Mouse (Mus musculus): ENCODE data around the gene Hydin. TPM values are rescaled to one million over a fixed set of nuclear protein-coding genes. Genes with fewer than 3 reads are reported as not detected.

Hydin gene
- total and polyA plus RNA-seq, 3 experiments: 9.5 to 17.3 (median 9.8) TPM

DNA sequence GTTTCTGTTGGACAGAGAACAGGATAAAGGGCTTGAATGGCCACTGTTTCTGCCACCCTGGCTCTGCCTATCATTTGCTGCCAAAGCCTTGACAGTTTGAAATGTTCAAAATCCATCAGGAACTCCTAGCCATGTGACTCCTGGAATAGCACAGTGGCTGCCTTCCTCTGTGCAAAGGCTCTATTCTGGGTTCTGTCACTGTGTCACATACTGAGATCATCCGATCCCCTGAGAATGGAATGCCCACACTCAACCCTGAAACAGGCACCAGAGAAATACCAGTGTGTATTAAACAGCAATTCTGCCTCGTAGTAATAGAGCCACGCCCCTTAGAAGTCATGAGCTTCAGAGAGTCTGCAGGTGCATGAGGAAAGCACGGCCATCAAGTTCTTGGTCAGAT is 385.1 kb downstream of the Hydin start:
- H3K79me2 ChIP-seq (replicated peaks; ENCODE audit: control insufficient read depth, extremely low read depth, insufficient read depth, poor library complexity, severe bottlenecking): no peaks in the 10 kb centered on the region
- no peak overlapping the region for H3K4me2 ChIP-seq (ENCODE audit: insufficient read depth, low read depth, poor library complexity, severe bottlenecking)
- TF ChIP-seq MXI1 (IDR thresholded peaks at IDR 0.05; ENCODE audit: low read depth, low read length) (no peak), MAX (IDR thresholded peaks at IDR 0.05; ENCODE audit: low read length) (no peak), TCF12 (IDR thresholded peaks at IDR 0.05; ENCODE audit: low read depth, low read length) (no peak), E2F4 (IDR thresholded peaks at IDR 0.05; ENCODE audit: insufficient replicate concordance, low read depth, low read length) (no peak), SMC3 (IDR thresholded peaks at IDR 0.05; ENCODE audit: low read depth, low read length) (no peak), IRF4 (IDR thresholded peaks at IDR 0.05; ENCODE audit: low read depth, low read length) (no peak)
- H3K9ac ChIP-seq (ENCODE audit: insufficient read depth, low read depth): no peak overlapping the region
- H3K9me3 ChIP-seq (replicated peaks; ENCODE audit: low read length): no peaks in the 10 kb centered on the region
- peaks cover 53 to 80% of the 10 kb centered on the region in 2 experiments for H3K36me3 ChIP-seq (replicated peaks in 1 of 2; ENCODE audit: control insufficient read depth in 1 of 2, insufficient read depth in 1 of 2, low read length in 1 of 2)
- in situ Hi-C loops (cut with MboI; ENCODE audit: low pct_ligation_motif_present, low pct_unique_long_range_greater_than_20kb, low sequenced_read_pairs) (no loop called here), dilution Hi-C loops (cut with MboI; ENCODE audit: extremely low pct_ligation_motif_present, extremely low pct_unique_long_range_greater_than_20kb, low sequenced_read_pairs) (no loop called here)
- no peak overlapping the region for H3K4me3 ChIP-seq (replicated peaks in 1 of 3; ENCODE audit: low read depth in 2 of 3, low read length in 2 of 3, poor library complexity in 1 of 3)
- DNase-seq (ENCODE audit: extremely low read depth): no peak
- no peak overlapping the region for H3K27ac ChIP-seq (ENCODE audit: insufficient read depth, low read depth)
- peaks cover 0 to 14% of the 10 kb centered on the region in 2 experiments; a peak in 1 of 4 replicates for H3K4me1 ChIP-seq (ENCODE audit: control insufficient read depth in 1 of 2, insufficient read depth in 2 of 2)
- no peaks in the 10 kb centered on the region for H3K27me3 ChIP-seq (replicated peaks)

DNA sequence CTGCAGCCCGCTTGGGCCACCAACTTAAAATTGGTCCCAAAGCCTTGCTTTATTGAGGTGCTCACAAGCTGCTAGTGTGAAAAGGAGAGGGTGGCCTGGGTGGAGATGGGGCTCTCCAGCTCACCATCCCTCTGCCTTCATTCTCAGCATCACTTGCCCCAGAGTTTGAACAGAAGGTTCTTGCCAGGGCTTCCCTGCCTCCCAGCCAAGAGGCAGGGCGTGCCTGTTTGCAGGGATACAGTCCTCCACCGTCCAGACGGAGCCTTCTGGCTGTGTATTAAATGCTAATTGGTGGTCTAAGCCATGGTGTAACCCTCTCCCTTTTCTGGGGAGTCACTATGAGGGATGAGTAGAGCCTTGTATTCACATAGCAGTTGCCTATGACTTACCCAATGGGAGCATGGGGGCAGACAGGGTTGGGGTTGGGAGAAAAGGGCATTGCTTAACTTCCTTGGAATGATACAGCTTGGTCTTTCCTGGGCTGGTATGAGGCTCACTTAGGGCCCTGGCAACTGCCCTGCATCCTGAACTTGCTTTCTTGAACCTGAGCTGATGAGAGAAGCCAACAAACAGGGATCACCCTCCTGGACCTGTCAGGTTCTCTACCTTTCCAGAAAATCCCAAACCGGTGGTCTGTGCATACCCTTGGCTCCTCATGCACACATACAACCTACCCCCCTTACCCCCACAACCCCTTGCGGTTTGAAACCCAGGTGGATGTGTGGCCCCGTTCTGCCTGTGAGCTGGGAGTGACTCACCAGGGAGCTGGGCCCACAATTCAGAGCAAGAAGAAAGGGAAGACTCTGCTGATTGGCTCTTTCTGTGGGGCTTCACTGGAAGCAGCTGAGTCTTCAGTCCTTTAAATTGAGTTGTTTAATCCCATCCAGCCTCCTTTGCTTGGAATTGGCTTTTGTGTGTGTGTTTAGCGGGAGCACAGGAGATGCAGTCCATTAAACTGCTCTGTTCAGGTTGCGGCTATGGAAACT is 387.6 kb downstream of the Hydin start:
- dilution Hi-C loops (cut with MboI; ENCODE audit: extremely low pct_ligation_motif_present, extremely low pct_unique_long_range_greater_than_20kb, low sequenced_read_pairs) (no loop called here), in situ Hi-C loops (cut with MboI; ENCODE audit: low pct_ligation_motif_present, low pct_unique_long_range_greater_than_20kb, low sequenced_read_pairs) (no loop called here)
- Histone ChIP-seq H3K9ac (ENCODE audit: insufficient read depth, low read depth) (no peak overlapping the region), H3K9me3 (replicated peaks; ENCODE audit: low read length) (no peaks in the 10 kb centered on the region), H3K36me3 (replicated peaks in 1 of 2; ENCODE audit: control insufficient read depth in 1 of 2, insufficient read depth in 1 of 2, low read length in 1 of 2) (peaks cover 58 to 95% of the 10 kb centered on the region in 2 experiments), H3K27me3 (replicated peaks) (no peaks in the 10 kb centered on the region), H3K79me2 (replicated peaks; ENCODE audit: control insufficient read depth, extremely low read depth, insufficient read depth, poor library complexity, severe bottlenecking) (no peaks in the 10 kb centered on the region), H3K4me1 (ENCODE audit: control insufficient read depth in 1 of 2, insufficient read depth in 2 of 2) (peaks cover 0 to 14% of the 10 kb centered on the region in 2 experiments; a peak in 1 of 4 replicates), H3K4me3 (replicated peaks in 1 of 3; ENCODE audit: low read depth in 2 of 3, low read length in 2 of 3, poor library complexity in 1 of 3) (no peak overlapping the region), H3K27ac (ENCODE audit: insufficient read depth, low read depth) (no peak overlapping the region), H3K4me2 (ENCODE audit: insufficient read depth, low read depth, poor library complexity, severe bottlenecking) (no peak overlapping the region)
- no peak for TF ChIP-seq ELF1 (IDR thresholded peaks at IDR 0.05; ENCODE audit: low read depth, low read length)
- TF ChIP-seq JUND (conservative IDR thresholded peaks at IDR 0.05; ENCODE audit: low read depth, low read length): no peak
- no peak for TF ChIP-seq KAT2A (IDR thresholded peaks at IDR 0.05; ENCODE audit: insufficient replicate concordance, low read length)
- TF ChIP-seq ZC3H11A (IDR thresholded peaks at IDR 0.05; ENCODE audit: low read depth, low read length): no peak
- TF ChIP-seq NRF1 (IDR thresholded peaks at IDR 0.05; ENCODE audit: low read depth, low read length): no peak
- TF ChIP-seq CTCF (conservative IDR thresholded peaks at IDR 0.05 in 1 of 2, IDR thresholded peaks at IDR 0.05 in 1 of 2; ENCODE audit: low read depth in 2 of 2, low read length in 2 of 2): no peak
- TF ChIP-seq MXI1 (IDR thresholded peaks at IDR 0.05; ENCODE audit: low read depth, low read length): no peak
- no peak for TF ChIP-seq MAZ (IDR thresholded peaks at IDR 0.05; ENCODE audit: low read depth, low read length)
- DNase-seq (ENCODE audit: extremely low read depth): no peak

All from CH12.LX (cell line).